Mouse (Mus musculus): ENCODE results near the gene Nudt22. TPM values are rescaled to one million over a fixed set of nuclear protein-coding genes. Genes with fewer than 3 reads are reported as not detected.

Nudt22 gene
- polyA plus RNA-seq, 1 experiment from 2014 or later = 21.7 TPM

GRCm38 (mm10) chr19:6973581-6974190 is 22.2 kb downstream of the Nudt22 start:
- Histone ChIP-seq H3K9ac (no peak overlapping the region), H3K9me3 (no peaks in the 10 kb centered on the region), H3K27me3 (no peaks in the 10 kb centered on the region), H3K4me1 (peaks cover 64% of the 10 kb centered on the region), H3K36me3 (peaks cover 14% of the 10 kb centered on the region), H3K4me2 (peak overlapping the region; percentile 82), H3K4me3 (peak overlapping the region; percentile 68), H3K27ac (peak overlapping the region; percentile 89; the same call in 1 of the 2 replicates)
- ATAC-seq (ENCODE audit: insufficient number of reproducible peaks, low FRiP score, low TSS enrichment, low read depth) = no peak
- WGBS = 27% methylated on average over 12 of the region's 12 CpGs

GRCm38 (mm10) chr19:6972247-6972917 is 23.5 kb downstream of the Nudt22 start:
- no peak overlapping the region for H3K27ac ChIP-seq
- no peak overlapping the region for H3K4me2 ChIP-seq
- H3K9me3 ChIP-seq = no peaks in the 10 kb centered on the region
- H3K27me3 ChIP-seq = no peaks in the 10 kb centered on the region
- H3K4me3 ChIP-seq = no peak overlapping the region
- peaks cover 3% of the 10 kb centered on the region; the same call in 1 of the 2 replicates for H3K36me3 ChIP-seq
- peaks cover 63% of the 10 kb centered on the region for H3K4me1 ChIP-seq
- ATAC-seq (ENCODE audit: insufficient number of reproducible peaks, low FRiP score, low TSS enrichment, low read depth) = no peak
- WGBS = 79% methylated on average over 13 of the region's 13 CpGs
- H3K9ac ChIP-seq = no peak overlapping the region

- no peak overlapping the region for H3K27ac ChIP-seq
- H3K36me3 ChIP-seq = peaks cover under 1% of the 10 kb centered on the region
- H3K4me3 ChIP-seq = no peak overlapping the region
- H3K4me1 ChIP-seq = peaks cover 58% of the 10 kb centered on the region
- no peak overlapping the region for H3K4me2 ChIP-seq
- ATAC-seq (ENCODE audit: insufficient number of reproducible peaks, low FRiP score, low TSS enrichment, low read depth) = no peak
- WGBS = 37% methylated on average over 6 of the region's 6 CpGs
- H3K9ac ChIP-seq = no peak overlapping the region
- H3K27me3 ChIP-seq = no peaks in the 10 kb centered on the region
- H3K9me3 ChIP-seq = no peaks in the 10 kb centered on the region
These were observed 24.3 kb downstream of the Nudt22 start for GRCm38 (mm10) chr19:6971644-6972043.

GRCm38 (mm10) chr19:6970460-6971085 is 25.3 kb downstream of the Nudt22 start:
- Histone ChIP-seq H3K4me2 (peak overlapping the region; percentile 73), H3K36me3 (peaks cover 11% of the 10 kb centered on the region), H3K27ac (no peak overlapping the region), H3K4me3 (peak overlapping the region; percentile 67), H3K4me1 (peaks cover 47% of the 10 kb centered on the region), H3K27me3 (no peaks in the 10 kb centered on the region), H3K9ac (peak overlapping the region; percentile 63; the same call in 1 of the 2 replicates), H3K9me3 (no peaks in the 10 kb centered on the region)
- WGBS = 22% methylated on average over 11 of the region's 11 CpGs
- ATAC-seq (ENCODE audit: insufficient number of reproducible peaks, low FRiP score, low TSS enrichment, low read depth) = no peak

- peak overlapping the region; percentile 67 for H3K4me3 ChIP-seq
- ATAC-seq (ENCODE audit: insufficient number of reproducible peaks, low FRiP score, low TSS enrichment, low read depth) = peak; percentile 49; the same call in 1 of the 2 replicates
- H3K27ac ChIP-seq = peak overlapping the region; percentile 44
- H3K4me1 ChIP-seq = peaks cover 47% of the 10 kb centered on the region
- H3K4me2 ChIP-seq = peak overlapping the region; percentile 73
- WGBS = 2% methylated on average over 49 of the region's 55 CpGs
- H3K9me3 ChIP-seq = no peaks in the 10 kb centered on the region
- peaks cover 19% of the 10 kb centered on the region for H3K36me3 ChIP-seq
- no peaks in the 10 kb centered on the region for H3K27me3 ChIP-seq
- peak overlapping the region; percentile 63 for H3K9ac ChIP-seq
These were observed 26.1 kb downstream of the Nudt22 start for GRCm38 (mm10) chr19:6969665-6970381.

GRCm38 (mm10) chr19:6969291-6969664 is 26.6 kb downstream of the Nudt22 start:
- H3K9ac ChIP-seq = peak overlapping the region; percentile 63
- peaks cover 47% of the 10 kb centered on the region for H3K4me1 ChIP-seq
- H3K27me3 ChIP-seq = no peaks in the 10 kb centered on the region
- peak overlapping the region; percentile 73 for H3K4me2 ChIP-seq
- no peak for ATAC-seq (ENCODE audit: insufficient number of reproducible peaks, low FRiP score, low TSS enrichment, low read depth)
- no peaks in the 10 kb centered on the region for H3K9me3 ChIP-seq
- H3K36me3 ChIP-seq = peaks cover 24% of the 10 kb centered on the region
- peak overlapping the region; percentile 67 for H3K4me3 ChIP-seq
- H3K27ac ChIP-seq = peak overlapping the region; percentile 44
- under 1% methylated on average over 20 of the region's 20 CpGs for WGBS

- ATAC-seq (ENCODE audit: insufficient number of reproducible peaks, low FRiP score, low TSS enrichment, low read depth) = no peak
- Histone ChIP-seq H3K9ac (peak overlapping the region; percentile 63), H3K27me3 (no peaks in the 10 kb centered on the region), H3K36me3 (peaks cover 28% of the 10 kb centered on the region), H3K4me1 (peaks cover 42% of the 10 kb centered on the region), H3K4me2 (peak overlapping the region; percentile 73), H3K4me3 (peak overlapping the region; percentile 67), H3K9me3 (no peaks in the 10 kb centered on the region), H3K27ac (peak overlapping the region; percentile 44)
- WGBS = 8% methylated on average over 15 of the region's 15 CpGs
These were observed 27.2 kb downstream of the Nudt22 start for GRCm38 (mm10) chr19:6968491-6969271.

GRCm38 (mm10) chr19:6956461-6956860 is 39.5 kb downstream of the Nudt22 start:
- no peak for ATAC-seq (ENCODE audit: insufficient number of reproducible peaks, low FRiP score, low TSS enrichment, low read depth)
- Histone ChIP-seq H3K4me3 (no peak overlapping the region), H3K9ac (no peak overlapping the region), H3K4me1 (peaks cover 19% of the 10 kb centered on the region), H3K4me2 (no peak overlapping the region), H3K9me3 (no peaks in the 10 kb centered on the region), H3K36me3 (peaks cover 71% of the 10 kb centered on the region), H3K27ac (no peak overlapping the region), H3K27me3 (no peaks in the 10 kb centered on the region)
- WGBS = 84% methylated on average over 10 of the region's 10 CpGs

GRCm38 (mm10) chr19:6955424-6955823 is 40.5 kb downstream of the Nudt22 start:
- Histone ChIP-seq H3K9ac (no peak overlapping the region), H3K4me3 (no peak overlapping the region), H3K4me1 (peaks cover 19% of the 10 kb centered on the region), H3K9me3 (no peaks in the 10 kb centered on the region), H3K27ac (no peak overlapping the region), H3K36me3 (peaks cover 67% of the 10 kb centered on the region), H3K27me3 (no peaks in the 10 kb centered on the region), H3K4me2 (no peak overlapping the region)
- WGBS = 76% methylated on average over 7 of the region's 7 CpGs
- ATAC-seq (ENCODE audit: insufficient number of reproducible peaks, low FRiP score, low TSS enrichment, low read depth) = no peak

- Histone ChIP-seq H3K9ac (no peak overlapping the region), H3K4me1 (peaks cover 22% of the 10 kb centered on the region), H3K36me3 (peaks cover 53% of the 10 kb centered on the region), H3K4me3 (no peak overlapping the region), H3K4me2 (no peak overlapping the region), H3K27me3 (no peaks in the 10 kb centered on the region), H3K9me3 (no peaks in the 10 kb centered on the region), H3K27ac (no peak overlapping the region)
- 50% methylated on average over 9 of the region's 9 CpGs for WGBS
- ATAC-seq (ENCODE audit: insufficient number of reproducible peaks, low FRiP score, low TSS enrichment, low read depth) = no peak
These were observed 41.9 kb downstream of the Nudt22 start for GRCm38 (mm10) chr19:6954046-6954445.

- ATAC-seq (ENCODE audit: insufficient number of reproducible peaks, low FRiP score, low TSS enrichment, low read depth) = no peak
- peaks cover 42% of the 10 kb centered on the region for H3K36me3 ChIP-seq
- H3K9me3 ChIP-seq = no peaks in the 10 kb centered on the region
- H3K9ac ChIP-seq = no peak overlapping the region
- no peaks in the 10 kb centered on the region for H3K27me3 ChIP-seq
- H3K4me3 ChIP-seq = peak overlapping the region; percentile 69
- peaks cover 22% of the 10 kb centered on the region for H3K4me1 ChIP-seq
- WGBS = 14% methylated on average over 3 of the region's 3 CpGs
- peak overlapping the region; percentile 90 for H3K4me2 ChIP-seq
- H3K27ac ChIP-seq = peak overlapping the region; percentile 98
These were observed 43.2 kb downstream of the Nudt22 start for GRCm38 (mm10) chr19:6952712-6953037.

Data from limb, embryonic 15.5 days (tissue).